Mouse (Mus musculus) adrenal gland, postnatal 14 days (tissue): ENCODE data around the gene Nr1h4. TPM values are rescaled to one million over a fixed set of nuclear protein-coding genes. Genes with fewer than 3 reads are reported as not detected.
"Not testable (repeated sequence)": the region's sequence is repeated elsewhere in the genome, so short reads cannot be mapped to it uniquely, and the experiment has no call there.

Source experiments
- DNase-seq: peaks from one replicate; pipeline ENCODE4 v3.0.0; 2021; ENCODE audit warnings: mixed read lengths
- long read RNA-seq, 2 experiments: library from polyadenylated mRNA; stranded (forward); transcript quantifications; one replicate each; pipeline ENCODE4 v2.0.0; 2021
- total RNA-seq: library from RNA; stranded (reverse); gene quantifications from 2 replicates; pipeline ENCODE4 v1.2.3, GENCODE M21; 2021

The Nr1h4 gene
- total RNA-seq, result 14.1 and 21.5 TPM in 2 replicates
- long read RNA-seq, experiment 1, transcript Nr1h4-203 (10 exons, 2,013 nt), result major isoform, 6 of 24 reads
- long read RNA-seq, experiment 1, partial matches to known transcripts, result 2 of 24 reads
- long read RNA-seq, experiment 1, other reads (novel, unspliced or antisense), result 16 of 24 reads
- long read RNA-seq, experiment 2, partial matches to known transcripts, result 3 of 16 reads
- long read RNA-seq, experiment 2, other reads (novel, unspliced or antisense), result 8 of 16 reads

- peak; percentile 91 for DNase-seq
Measured at GRCm38 (mm10) chr10:89532929-89533727, at the start of gene Nr1h4. Nr1h4 (minus strand) TSS chr10:89533585.

- no peak for DNase-seq
Measured at GRCm38 (mm10) chr10:89578801-89579200, 45.4 kb upstream of the Nr1h4 start.

GRCm38 (mm10) chr10:89577666-89578065, 44.3 kb upstream of the Nr1h4 start:
- peak; percentile 11 for DNase-seq

- DNase-seq, result no peak
Measured at GRCm38 (mm10) chr10:89573421-89573820, 40.0 kb upstream of the Nr1h4 start.

GRCm38 (mm10) chr10:89572946-89573345, 39.6 kb upstream of the Nr1h4 start:
- DNase-seq, result no peak

- DNase-seq, result no peak
Measured at GRCm38 (mm10) chr10:89567391-89567790, 34.0 kb upstream of the Nr1h4 start.

GRCm38 (mm10) chr10:89565301-89566022, 32.1 kb upstream of the Nr1h4 start:
- no peak for DNase-seq

GRCm38 (mm10) chr10:89562113-89562512, 28.7 kb upstream of the Nr1h4 start:
- no peak for DNase-seq

- no peak for DNase-seq
Measured at GRCm38 (mm10) chr10:89559351-89559750, 26.0 kb upstream of the Nr1h4 start.

GRCm38 (mm10) chr10:89554885-89555284, 21.5 kb upstream of the Nr1h4 start:
- DNase-seq, result not testable (repeated sequence)

- DNase-seq, result not testable (repeated sequence)
Measured at GRCm38 (mm10) chr10:89553855-89554254, 20.5 kb upstream of the Nr1h4 start.

- DNase-seq, result no peak
Measured at GRCm38 (mm10) chr10:89553015-89553414, 19.6 kb upstream of the Nr1h4 start.

- peak; percentile 15 for DNase-seq
Measured at GRCm38 (mm10) chr10:89551657-89552056, 18.3 kb upstream of the Nr1h4 start.

- DNase-seq, result no peak
Measured at GRCm38 (mm10) chr10:89548028-89548427, 14.6 kb upstream of the Nr1h4 start.

GRCm38 (mm10) chr10:89546989-89547388, 13.6 kb upstream of the Nr1h4 start:
- no peak for DNase-seq

- DNase-seq, result no peak
Measured at GRCm38 (mm10) chr10:89543867-89544266, 10.5 kb upstream of the Nr1h4 start.

- no peak for DNase-seq
Measured at GRCm38 (mm10) chr10:89542321-89542720, 8.9 kb upstream of the Nr1h4 start.

- DNase-seq, result no peak
Measured at GRCm38 (mm10) chr10:89532451-89532850, 934 bp downstream of the Nr1h4 start.

- peak; percentile 9 for DNase-seq
Measured at GRCm38 (mm10) chr10:89531976-89532375, 1.4 kb downstream of the Nr1h4 start.

- DNase-seq, result no peak
Measured at GRCm38 (mm10) chr10:89531194-89531634, 2.2 kb downstream of the Nr1h4 start.

- peak; percentile 69 for DNase-seq
Measured at GRCm38 (mm10) chr10:89527054-89527453, 6.3 kb downstream of the Nr1h4 start.

- DNase-seq, result no peak
Measured at GRCm38 (mm10) chr10:89525823-89526222, 7.6 kb downstream of the Nr1h4 start.

GRCm38 (mm10) chr10:89522481-89522880, 10.9 kb downstream of the Nr1h4 start:
- DNase-seq, result no peak
